Mouse (Mus musculus) cerebellum, adult 11-12 months (tissue): ENCODE data around the gene Dcaf6.
"Not testable (repeated sequence)": the region's sequence is repeated elsewhere in the genome, so short reads cannot be mapped to it uniquely, and the experiment has no call there.

Experiments used
- DNase-seq: peaks from one replicate; pipeline ENCODE4 v3.0.0; 2022

Gene Dcaf6

DNA sequence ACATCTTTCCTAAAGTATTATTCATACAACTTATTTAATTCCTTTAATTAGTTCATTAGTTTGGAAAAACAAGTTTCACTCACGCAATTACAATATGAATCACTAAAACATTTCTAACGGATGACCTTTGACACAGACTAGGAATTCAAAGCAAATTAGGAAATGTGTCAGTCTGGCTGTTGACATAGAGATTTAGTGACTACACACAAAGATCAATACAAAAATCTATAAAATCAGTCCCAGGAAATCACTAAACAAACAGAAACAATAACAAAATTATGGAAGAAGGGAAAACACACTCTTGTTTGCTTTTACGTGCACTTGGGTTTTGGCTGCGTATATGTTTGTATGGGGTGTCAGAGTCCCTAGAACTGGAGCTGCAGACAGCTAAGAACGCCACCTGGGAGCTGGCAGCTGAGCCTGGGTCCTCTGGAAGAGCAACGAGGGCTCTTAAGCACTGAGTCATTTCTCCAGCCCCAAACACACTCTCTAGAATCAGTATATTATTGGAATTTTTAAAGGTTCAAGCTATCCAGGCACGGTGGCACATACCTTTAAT is 38.8 kb downstream of the Dcaf6 start:
- no peak for DNase-seq

DNA sequence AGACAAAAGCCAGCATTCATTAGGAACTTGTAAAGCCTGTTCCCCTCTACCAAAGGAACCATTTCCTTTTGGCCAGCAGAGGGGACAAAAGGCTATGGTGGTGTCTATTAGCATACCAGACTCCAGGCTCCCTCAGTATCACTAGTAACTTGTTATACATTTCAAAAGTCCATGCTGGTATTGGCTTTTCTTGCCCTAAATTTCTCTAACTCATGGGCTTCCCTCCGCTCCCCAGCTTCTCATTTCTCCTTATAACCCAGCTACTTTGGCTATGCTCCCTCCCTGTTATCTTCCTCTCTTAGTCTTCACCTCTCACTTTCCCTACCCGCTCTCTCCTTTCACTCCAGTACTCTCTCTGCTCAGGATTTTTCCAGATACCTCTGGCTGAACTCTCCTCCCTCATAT is 63.9 kb downstream of the Dcaf6 start:
- no peak for DNase-seq

DNA sequence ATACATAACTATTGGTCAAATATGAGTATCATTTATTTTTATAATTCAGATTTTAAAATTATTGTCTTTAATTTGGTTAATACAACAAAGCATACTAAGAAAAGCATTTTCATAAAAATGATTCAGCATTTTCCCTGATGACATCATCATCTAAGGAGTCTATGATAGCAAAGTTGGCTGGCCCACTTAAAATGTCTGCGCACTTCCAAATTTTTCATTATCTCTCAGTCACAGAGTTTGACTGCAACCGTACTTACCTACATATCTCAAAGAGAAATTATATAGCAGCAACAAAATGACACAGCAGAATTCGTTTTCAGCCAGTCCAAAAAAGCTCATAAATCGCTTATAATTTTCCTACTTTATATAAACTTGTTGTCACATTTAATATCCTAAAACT is 64.3 kb downstream of the Dcaf6 start:
- DNase-seq = no peak

DNA sequence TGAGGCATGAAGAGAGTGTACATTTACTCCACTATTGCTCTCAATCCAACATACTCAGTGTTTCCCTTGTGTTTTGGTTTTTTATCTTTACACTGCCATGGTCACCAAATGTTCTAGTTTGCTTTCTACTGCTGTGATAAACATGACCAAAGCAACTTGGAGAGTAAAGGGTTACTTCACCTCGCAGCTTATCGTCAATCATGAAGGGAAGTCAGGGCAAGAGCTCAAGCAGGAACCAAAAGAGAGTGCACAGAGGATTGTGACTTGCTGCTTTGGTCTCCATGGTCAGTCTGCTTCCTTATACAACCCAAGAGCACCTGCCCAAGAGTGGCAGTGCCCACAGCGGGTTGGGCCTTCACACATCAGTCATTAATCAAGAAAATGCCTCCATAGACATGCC is 65.4 kb downstream of the Dcaf6 start:
- DNase-seq = no peak

DNA sequence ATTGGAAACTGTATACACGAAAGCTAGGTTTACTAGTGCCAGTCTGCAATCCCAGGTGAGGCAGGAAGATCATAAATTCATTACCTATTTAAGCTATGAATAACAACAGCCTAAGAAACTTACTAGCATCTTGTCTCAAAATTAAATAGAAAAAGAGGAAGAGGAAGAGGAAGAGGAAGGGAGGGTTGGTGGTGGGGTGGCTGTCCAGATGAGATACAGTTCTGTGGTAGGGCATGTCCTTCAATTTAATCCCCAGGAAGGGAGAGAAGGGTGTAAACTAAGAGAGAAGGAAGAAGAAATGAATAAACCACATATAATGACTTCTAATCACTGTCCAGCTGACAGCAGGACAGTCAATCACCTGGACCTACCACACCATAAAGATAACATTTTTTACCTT is 67.2 kb downstream of the Dcaf6 start:
- DNase-seq = no peak

DNA sequence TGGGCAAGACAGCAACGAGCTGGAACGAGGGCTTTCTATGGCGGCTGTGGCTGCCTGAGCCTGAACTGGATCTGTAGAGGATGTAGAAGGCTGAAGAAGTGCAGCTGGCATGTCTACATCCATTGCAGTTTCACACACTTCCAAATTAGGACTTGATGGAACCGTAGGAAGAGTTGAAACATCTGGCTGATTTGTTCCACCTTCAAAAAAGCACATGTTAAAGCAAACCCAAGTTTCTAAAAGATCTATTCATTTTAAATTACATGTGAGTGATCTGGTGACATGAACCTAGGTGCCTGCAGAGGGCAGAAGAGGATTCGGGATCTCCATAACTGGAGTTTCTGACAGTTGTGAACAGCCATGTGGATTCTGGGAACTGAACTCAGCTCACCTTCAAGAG is 71.6 kb downstream of the Dcaf6 start:
- no peak for DNase-seq

DNA sequence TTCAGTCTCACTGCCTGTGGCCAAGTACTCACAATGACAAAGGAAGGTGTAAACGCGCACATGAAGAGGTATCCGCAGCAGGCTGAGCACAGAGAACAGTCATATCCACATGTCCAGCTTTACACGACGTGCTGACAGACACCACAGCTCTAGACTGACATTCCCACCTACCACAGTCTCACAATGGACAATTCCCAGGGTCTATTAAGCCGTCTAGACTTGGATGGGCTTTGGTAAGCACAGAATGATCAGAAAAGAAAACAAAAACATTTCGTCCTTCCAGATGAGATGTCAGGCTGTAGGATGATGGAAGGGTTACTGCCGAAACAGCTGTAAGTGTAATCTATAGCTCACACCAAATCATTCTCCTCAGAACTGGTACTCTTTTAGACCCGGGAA is 73.8 kb downstream of the Dcaf6 start:
- DNase-seq = no peak

DNA sequence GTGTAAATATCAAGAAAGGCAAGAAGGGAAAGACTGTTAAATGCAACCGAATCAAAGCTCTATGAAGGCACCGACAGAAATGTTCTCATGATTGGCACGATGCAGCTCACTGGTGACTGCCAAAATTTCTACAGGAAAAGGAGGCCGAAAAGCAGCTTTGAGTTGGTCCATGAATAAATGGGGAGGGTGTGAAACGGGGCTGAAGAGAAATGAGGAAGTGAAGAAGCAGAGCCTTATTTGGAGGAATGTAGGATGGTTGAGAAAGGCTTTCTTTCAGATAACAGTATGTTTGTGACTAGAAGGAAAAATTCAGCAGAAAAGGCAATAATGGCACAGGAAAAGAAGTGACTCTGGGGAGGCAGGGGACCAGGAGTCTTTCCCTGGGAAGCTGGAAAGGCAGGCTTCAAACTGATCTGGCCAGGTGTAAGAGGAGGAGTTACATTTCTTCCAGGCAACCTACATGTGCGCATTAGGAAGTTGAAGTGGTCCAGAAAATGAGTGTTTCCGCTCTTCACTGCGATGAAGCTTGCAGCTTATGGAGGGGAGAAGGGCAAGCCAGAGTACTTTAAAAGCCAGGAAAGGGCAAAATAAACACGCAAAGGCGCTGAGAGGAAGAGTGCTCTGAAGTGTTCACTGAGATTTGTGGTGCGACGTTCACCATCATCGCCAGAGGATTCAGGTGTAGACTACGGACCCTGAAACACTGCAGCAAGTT is 74.3 kb downstream of the Dcaf6 start:
- DNase-seq = no peak

DNA sequence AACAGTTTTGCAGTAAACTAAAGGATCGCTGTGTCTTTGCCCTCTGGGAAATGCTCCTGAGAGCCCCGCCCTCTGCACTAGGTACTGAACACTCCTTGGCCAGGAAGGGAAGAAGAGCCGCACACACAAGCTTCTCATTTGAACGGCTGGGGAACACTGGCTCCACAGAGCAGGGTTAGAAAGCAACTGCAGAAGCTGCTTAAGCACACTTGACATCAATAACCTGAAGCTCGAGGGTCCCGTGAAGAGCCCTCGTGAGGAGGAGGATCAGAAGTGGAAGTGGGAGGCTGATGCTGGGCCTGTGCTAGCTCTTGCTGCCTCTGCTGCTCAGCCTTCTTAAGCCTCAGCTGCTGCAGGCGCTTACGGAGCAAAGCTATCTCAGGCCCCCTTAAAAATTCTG is 86.4 kb downstream of the Dcaf6 start:
- DNase-seq = no peak

DNA sequence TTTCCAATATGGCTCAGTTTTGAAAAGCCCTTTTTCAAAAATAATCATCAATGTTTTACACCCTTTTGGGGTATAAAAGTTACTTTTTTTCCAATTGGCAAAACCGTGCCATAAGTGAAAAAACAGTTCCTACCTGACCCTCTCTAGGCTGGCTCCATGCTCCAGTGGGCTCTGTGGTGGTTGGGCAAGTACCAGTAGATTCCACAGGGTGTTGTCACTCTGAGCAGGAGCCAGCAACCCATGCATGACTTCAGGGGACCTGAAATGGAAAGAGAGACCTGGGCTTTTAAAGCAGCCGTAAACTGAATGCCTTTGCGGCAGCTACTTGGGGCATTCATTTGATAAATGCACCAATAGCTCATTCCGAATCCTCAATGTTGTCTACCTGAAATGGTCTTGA is 89.3 kb downstream of the Dcaf6 start:
- no peak for DNase-seq

DNA sequence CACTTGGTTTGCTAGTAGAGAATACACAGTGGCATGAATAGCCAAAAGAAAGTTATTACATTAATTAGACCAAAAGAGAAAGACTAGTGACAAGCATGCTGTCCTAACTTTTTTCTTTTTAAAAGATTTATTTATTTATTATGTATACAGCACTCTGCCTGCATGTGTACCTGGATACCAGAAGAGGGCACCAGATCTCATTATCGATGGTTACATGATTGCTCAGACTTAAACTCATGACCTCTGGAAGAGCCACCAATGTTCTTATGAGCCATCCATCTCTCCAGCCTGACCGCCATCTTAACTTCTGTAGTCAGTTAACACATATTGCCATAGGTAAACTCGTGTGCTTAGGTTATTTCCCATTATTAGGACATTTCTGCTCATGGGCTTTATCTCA is 95.2 kb downstream of the Dcaf6 start:
- no peak for DNase-seq

DNA sequence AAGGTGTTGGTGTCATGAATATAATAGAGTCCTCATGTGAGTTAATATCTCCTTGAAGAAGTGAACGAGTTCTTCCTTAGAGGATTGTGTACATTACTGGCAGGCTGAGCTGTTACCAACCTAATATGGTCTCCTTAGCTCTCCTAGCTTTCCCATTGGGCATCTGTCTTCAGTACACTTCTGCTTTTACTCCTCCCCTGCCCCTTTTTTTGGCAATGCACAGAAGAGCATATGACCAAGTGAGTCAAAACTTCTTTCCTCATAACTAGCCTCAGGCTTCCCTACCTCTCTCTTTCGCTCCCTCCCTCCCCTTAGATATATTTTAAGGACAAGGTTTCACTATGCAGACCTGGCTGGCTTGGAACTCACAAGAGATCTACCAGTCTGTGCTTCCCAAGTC is 97.0 kb downstream of the Dcaf6 start:
- no peak for DNase-seq

DNA sequence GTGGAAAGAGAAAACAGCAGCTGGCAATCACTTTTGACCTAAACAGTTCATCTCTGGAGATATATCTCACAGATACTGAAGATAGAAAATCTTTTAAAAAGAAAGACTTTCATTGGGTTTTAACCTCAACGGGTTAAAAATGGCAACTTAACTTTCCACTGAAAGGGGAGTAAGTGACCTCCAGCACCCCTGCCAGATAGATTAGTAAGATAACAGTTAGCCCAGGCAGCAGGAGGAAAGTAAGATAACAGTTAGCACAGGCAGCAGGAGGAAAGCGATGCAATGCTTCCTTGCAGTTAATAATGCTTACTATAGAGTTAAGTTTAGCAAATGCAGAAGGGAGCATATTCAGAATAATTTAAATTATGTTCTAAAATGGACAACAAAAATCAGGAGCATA is 103.9 kb downstream of the Dcaf6 start:
- DNase-seq = no peak

DNA sequence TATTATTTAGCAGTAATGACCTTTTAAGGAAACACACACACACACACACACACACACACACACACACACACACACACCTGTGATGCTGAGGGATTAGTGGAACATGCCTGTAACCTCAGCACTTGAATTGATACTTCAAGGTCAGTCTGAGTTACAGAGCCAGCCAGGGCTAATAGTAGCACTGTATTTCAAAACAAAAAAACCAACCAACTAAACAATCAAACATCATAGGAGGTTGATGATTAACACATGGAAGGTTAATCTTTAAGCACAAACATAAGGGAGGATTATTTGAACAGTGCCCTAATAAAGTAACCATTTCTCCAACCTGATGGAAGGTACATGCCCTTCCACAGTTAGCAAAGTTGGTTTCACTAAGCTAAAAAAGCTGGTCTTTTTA is 111.6 kb downstream of the Dcaf6 start:
- DNase-seq = no peak

DNA sequence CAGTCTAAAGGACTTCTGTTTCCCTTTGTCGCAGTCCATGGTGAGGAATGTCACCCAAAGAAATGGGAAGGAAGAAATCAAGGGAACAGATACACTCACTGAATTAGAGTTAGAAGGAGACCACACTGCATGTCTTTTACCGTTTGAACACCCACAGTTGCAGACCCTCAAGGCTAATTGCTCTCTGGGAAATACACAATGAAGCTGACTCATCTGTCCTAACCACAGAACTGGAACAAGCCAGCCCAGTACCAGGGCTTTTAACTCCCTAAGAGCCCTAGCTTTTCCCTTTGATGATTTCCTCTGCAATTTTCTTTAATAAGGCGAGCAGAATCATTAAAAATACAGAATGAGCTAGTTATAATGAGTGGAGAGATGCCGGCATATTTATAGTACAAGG is 115.8 kb downstream of the Dcaf6 start:
- DNase-seq = no peak

DNA sequence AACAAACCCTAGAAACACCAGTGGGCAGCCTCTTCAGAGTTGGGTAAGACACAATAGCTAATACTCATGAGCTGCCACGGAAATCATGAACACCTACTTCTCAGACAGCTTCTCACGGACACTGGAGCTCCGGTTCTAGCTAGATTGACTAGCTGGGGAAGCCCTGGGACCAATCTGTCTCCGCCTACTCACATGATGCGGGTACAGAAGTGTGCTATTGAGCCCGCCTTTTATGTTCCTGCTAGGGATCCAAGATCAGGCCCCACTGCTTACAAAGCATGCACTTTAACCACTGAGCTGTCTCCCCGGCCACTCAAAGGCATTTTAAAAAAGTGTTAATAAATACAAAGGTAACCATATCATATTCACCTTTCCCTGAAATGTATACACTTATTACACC is 118.1 kb downstream of the Dcaf6 start:
- DNase-seq = no peak

DNA sequence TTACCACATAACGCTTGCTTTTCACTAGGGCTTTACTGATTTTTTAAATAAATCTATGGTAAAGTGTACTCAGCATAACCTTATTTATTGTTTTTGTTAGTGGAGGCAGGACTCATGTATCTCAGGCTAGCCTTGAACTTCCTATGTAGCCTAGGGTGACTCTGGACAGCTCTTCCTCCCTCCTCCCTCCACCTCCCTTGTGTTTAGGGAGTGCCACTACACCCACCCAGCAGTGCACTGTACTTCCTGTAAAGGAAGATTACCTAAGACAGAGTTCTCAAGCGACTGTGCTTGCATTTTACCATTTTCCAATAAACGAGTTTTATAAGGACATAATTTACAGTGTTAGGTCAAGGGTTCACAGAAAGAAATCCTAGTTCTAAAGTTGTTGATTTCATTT is 127.5 kb downstream of the Dcaf6 start:
- DNase-seq = no peak

DNA sequence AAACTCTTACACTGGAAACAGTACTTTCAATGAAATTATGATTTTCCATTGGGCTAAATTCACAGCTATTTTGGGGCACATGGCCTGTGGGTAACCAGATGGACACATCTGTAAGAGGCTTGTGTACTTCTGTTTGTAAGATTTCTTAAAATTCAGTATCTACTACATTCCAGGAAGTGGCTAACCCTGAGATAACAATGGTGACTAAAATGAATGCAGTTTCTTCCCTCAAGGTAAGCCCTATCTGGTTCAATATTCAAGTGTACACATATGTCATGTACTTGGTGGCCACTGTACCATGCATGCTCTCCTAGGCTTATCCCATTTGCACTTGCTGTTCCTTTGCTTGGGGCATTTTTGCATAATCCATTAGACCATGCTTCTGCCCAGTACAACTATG is 129.4 kb downstream of the Dcaf6 start:
- DNase-seq = no peak

DNA sequence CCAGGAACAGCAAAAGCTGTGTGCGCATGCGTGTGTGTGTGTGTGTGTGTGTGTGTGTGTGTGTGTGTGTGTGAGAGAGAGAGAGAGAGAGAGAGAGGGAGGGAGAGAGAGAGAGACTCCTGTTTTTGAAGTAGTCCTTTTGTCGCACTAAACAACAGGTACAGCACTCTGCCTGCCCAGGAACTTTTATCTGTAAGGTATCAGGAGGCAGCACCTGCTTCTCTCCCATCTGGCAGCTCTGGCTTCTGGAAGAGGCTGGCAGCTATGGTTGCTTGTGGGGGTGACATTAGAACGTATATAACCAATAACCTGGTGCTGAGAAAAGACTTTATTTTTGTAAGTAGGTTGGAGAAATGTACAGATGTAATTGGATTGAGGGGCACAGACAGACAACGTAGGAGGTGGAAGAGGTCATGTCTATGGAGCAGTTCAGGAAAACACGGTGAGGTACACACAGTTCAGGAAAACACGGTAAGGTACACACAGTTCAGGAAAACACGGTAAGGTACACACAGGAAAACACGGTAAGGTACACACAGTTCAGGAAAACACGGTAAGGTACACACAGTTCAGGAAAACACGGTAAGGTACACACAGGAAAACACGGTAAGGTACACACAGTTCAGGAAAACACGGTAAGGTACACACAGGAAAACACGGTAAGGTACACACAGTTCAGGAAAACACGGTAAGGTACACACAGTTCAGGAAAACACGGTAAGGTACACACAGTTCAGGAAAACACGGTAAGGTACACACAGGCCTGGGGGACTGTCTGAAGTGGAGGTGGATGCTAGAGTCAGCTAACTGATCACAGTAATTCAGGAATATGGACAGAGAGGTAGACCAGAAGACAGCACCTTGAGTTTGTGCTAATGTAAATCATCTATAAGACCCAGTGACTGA is 131.6 kb downstream of the Dcaf6 start:
- not testable (repeated sequence) for DNase-seq

DNA sequence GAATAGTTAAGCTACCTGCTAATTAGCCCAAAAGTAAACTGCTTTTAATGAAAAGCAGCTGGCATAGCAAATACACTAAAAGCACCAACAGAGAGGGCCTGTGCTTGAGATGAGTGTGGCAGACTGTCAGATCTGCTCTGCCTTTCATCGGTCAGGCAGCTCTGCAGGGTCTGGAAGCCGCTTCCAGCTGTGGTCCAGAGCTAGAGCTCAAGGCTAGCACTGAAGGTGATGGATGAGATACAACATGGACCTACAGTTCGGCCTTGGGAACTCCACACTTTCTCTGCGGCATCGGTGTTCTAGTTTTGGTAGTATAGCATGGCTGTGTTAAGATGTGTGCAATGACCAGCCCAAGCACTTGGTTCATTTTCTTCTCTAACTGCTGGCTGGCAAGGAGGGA is 132.4 kb downstream of the Dcaf6 start:
- no peak for DNase-seq

DNA sequence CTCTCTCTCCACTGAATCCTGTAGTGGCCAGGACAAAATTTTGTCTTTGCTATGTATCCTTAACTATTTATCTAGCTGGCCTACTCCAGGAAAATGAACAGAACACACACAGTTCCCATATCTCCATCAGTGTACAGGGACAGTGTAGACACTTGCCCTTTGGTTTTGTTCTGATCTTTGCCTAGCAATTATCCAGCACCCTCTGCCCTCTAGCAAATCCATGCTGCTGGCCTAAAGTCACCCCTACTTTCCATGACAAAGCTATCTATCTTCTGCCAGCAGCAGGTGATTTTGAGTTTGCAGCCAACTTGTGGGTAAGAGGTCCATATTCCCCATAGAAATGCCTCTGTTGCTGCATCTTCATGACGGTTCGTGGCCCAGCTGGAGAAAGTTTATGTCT is 132.9 kb downstream of the Dcaf6 start:
- no peak for DNase-seq

DNA sequence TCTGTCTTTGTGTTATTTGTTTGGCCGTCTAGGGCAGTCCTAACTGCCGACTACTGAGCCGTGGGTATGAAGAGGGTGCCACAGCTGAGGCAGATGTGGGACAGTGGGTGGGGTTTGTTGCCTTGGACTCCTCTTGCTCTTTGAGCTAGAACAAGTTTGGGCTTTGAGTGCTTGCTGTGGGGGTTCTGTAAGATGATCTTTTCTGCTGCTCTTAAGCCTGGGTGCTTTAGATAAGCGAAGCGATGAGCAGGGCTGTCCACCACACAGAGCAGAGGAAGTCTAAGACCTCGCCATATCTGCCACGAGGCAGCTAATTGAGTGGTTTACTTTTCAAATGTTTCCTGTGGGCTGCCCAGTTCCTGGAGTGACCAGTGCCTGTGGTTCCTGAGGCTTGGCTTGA is 137.3 kb downstream of the Dcaf6 start:
- DNase-seq = no peak

DNA sequence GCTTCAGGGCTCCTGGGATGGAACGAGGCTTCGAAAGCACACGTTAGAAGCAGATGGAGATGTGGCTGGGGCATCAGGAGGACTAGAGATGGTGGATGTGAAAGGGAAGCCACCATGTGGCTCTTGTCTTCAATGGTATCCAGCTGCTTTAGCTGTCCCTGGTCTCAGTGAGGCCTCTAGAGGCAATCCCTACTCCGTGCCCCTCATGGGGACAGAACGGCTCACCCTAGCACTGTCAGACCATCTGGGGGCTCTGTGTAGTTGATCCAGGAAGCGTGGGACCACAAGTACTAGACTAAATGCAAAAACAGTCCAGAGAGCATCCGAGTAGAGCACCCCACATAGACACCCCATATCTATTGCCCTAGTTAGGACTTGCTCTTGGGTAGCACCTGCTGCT is 138.4 kb downstream of the Dcaf6 start:
- DNase-seq = no peak

DNA sequence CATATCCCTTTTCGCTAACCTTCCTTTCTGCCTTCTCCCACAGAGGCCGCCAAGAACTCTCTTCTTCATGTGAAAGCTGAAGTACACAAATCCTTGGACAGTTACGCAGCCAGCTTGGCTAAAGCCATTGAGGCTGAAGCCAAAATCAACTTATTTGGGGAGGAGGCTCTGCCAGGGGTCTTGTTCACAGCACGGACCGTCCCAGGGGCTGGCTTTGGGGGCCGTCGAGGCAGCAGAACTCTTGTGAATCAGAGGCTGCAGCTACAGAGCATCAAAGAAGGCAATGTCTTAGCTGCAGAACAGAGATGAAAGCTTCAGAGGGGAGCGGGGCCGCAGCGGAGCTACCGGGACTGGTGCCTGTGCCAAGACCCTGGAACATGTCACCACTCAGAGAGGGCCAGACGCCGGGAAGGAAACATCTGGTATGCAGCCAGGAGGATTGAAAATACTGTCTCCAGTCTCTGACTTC is 138.8 kb downstream of the Dcaf6 start:
- DNase-seq = no peak
